Mouse (Mus musculus) hindbrain, embryonic 10.5 days (tissue): ENCODE data around the gene 6030458C11Rik. TPM values are rescaled to one million over a fixed set of nuclear protein-coding genes. Genes with fewer than 3 reads are reported as not detected.
A peak's percentile ranks its signal among the peaks of the same experiment; 100 is the strongest.

Experiments
- DNase-seq: peaks from one replicate; pipeline ENCODE4 v3.0.0-alpha.2; 2017; ENCODE audit warnings: low spot score
- H3K27ac ChIP-seq: fragments of 300-500 bp; sonication (generic); 2 replicates; pipeline ENCODE4 v1.5.1; 2016; ENCODE audit warnings: mild to moderate bottlenecking, moderate library complexity
- H3K27me3 ChIP-seq: fragments of 300-500 bp; sonication (generic); 2 replicates; pipeline ENCODE4 v1.6.1; 2016; ENCODE audit warnings: mild to moderate bottlenecking; ENCODE audit not compliant: poor library complexity, insufficient read depth, severe bottlenecking
- H3K36me3 ChIP-seq: fragments of 300-500 bp; sonication (generic); 2 replicates; pipeline ENCODE4 v1.6.1; 2016; ENCODE audit warnings: mild to moderate bottlenecking, moderate library complexity
- H3K4me1 ChIP-seq: fragments of 300-500 bp; sonication (generic); replicated peaks from 2 replicates; pipeline ENCODE4 v1.6.1; 2016; ENCODE audit warnings: mild to moderate bottlenecking
- H3K4me3 ChIP-seq: fragments of 300-500 bp; sonication (generic); 2 replicates; pipeline ENCODE4 v1.5.1; 2016; ENCODE audit warnings: mild to moderate bottlenecking, moderate library complexity
- H3K9me3 ChIP-seq: fragments of 300-500 bp; sonication (generic); 2 replicates; pipeline ENCODE4 v1.6.1; 2016; ENCODE audit warnings: mild to moderate bottlenecking, moderate library complexity
- WGBS: fragments of 180-500 bp; shearing (Covaris S2); methylation state at CpG from one replicate; pipeline ENCODE4 v1.1.7; 2016; 5-methylcytosine and 5-hydroxymethylcytosine counted together
- polyA plus RNA-seq: library from polyadenylated mRNA; unstranded; fragments of >200 nt; fragmentation: Nextera tagmentation; extraction: Ambion mirVana; gene quantifications from 2 replicates; pipeline ENCODE4 v1.2.1, GENCODE M21; 2016

Gene 6030458C11Rik
- polyA plus RNA-seq, 1 experiment from 2014 or later: 39.7 TPM

GRCm38 (mm10) chr15:12766848-12767247 is 57.6 kb downstream of the 6030458C11Rik start:
- Histone ChIP-seq H3K4me3 (no peak overlapping the region), H3K36me3 (no peaks in the 10 kb centered on the region), H3K27ac (no peak overlapping the region), H3K27me3 (no peaks in the 10 kb centered on the region), H3K4me1 (peaks cover 23% of the 10 kb centered on the region), H3K9me3 (no peaks in the 10 kb centered on the region)
- DNase-seq: no peak
- WGBS: 92% methylated on average over 4 of the region's 4 CpGs

DNA sequence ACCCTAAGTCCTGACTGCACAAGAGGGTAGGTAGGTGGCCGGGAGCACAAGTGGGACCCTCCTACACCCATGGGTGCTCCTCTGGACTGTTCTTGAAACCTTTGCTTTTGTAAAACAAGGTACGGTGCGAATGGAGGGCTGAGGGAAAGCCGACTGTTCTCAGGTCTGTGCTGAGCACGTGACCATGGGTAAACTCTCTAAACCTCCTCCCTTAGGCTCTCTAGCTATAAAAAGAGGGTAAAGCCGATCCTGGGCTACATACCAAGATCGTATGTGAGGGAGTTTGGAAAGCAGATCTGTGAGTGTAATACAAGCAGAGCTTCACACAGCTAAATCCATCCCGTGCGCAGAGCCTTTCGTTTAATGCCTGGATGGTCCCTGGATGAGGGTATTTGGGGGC is 61.3 kb downstream of the 6030458C11Rik start:
- WGBS: 74% methylated on average over 10 of the region's 10 CpGs
- Histone ChIP-seq H3K9me3 (no peaks in the 10 kb centered on the region), H3K27me3 (no peaks in the 10 kb centered on the region), H3K4me1 (peaks cover 23% of the 10 kb centered on the region), H3K36me3 (no peaks in the 10 kb centered on the region), H3K27ac (peak overlapping the region; percentile 29; the same call in 1 of the 2 replicates), H3K4me3 (no peak overlapping the region)
- no peak for DNase-seq

DNA sequence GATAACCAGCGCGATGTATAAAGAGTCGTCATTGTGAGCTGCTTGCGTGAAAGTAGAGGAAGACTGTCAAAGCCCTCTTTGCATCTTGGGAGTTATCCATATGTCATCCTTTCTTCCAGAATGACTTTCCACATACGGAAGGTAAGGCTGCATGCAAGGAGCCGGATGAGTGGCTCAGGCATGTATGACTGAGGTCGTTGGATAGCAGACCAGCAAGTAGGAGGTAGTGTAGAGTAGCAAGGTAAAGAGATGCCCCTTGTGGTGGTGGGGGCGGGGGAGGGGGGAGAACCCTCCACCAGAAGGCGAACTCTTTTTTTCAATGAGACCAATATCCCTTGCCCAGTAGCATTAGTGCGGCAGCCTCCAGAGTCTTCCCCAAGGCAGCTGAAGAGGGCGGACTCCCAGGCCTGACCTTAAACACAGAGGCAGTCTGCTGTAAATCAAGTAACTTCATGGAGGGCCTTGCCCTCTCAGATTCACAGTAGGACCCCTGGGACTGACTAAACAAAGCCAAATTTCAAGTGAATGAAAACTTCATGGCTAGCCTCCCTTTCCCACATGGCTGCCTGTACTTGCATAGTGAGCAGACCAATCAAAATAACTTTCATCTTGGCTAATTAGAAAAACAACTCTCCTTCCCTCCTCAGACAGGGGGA is 62.1 kb downstream of the 6030458C11Rik start:
- DNase-seq: no peak
- H3K9me3 ChIP-seq: no peaks in the 10 kb centered on the region
- WGBS: 67% methylated on average over 11 of the region's 11 CpGs

DNA sequence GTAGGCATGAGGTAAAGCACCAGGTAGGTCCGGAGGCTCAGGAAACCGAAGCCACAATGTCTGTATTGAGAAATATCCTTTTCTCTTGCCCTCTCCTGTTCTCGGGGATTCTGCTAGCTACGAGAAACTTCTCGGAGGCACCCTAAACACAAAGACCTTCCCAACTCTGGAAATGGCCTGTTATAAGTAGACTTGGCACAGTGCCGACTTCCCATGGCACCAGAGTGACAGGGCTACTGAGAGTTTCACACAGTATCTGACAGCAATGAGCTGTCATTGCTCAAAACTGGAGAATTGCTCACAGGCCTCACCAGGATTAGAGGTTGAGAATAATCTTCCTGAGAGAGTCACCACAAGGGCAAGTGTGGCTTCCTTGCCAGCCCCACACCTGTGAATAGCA is 63.7 kb downstream of the 6030458C11Rik start:
- Histone ChIP-seq H3K27ac (no peak overlapping the region), H3K9me3 (no peaks in the 10 kb centered on the region), H3K4me3 (no peak overlapping the region), H3K36me3 (no peaks in the 10 kb centered on the region), H3K27me3 (no peaks in the 10 kb centered on the region), H3K4me1 (peaks cover 23% of the 10 kb centered on the region)
- DNase-seq: no peak
- WGBS: 89% methylated on average over 6 of the region's 6 CpGs

More for the DNA sequence above, 62.1 kb downstream of the 6030458C11Rik start:
- peaks cover 23% of the 10 kb centered on the region for H3K4me1 ChIP-seq
- H3K27me3 ChIP-seq: no peaks in the 10 kb centered on the region
- no peaks in the 10 kb centered on the region for H3K36me3 ChIP-seq
- no peak overlapping the region for H3K27ac ChIP-seq
- H3K4me3 ChIP-seq: no peak overlapping the region

DNA sequence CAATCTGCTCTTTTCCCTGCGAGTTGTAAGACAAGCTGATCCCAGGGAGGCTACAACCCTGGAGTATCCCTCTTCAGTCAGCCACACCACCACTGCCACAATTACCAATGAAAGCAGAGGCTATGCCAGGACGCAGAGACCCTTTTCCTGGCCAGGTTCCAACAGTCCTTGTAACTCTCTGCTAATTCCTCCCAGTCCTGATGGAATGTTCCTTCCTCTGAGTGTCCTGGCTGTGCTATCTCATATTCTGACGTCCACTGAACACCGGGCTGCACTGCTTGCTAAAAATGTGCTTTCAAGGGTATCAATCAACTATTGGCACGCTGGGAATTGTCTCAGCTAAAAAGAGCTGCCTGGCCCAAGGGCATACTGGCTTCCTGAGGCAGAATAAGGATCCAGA is 66.0 kb downstream of the 6030458C11Rik start:
- Histone ChIP-seq H3K36me3 (no peaks in the 10 kb centered on the region), H3K4me1 (peaks cover 15% of the 10 kb centered on the region), H3K27me3 (no peaks in the 10 kb centered on the region), H3K4me3 (no peak overlapping the region), H3K27ac (no peak overlapping the region), H3K9me3 (no peaks in the 10 kb centered on the region)
- WGBS: 73% methylated on average over 5 of the region's 5 CpGs
- DNase-seq: no peak

Other genes starting within 250 kb of the 6030458C11Rik start
- 4.0 and 4.9 TPM in 2 replicates for gene Pdzd2, start 84.7 kb downstream of the 6030458C11Rik start, polyA plus RNA-seq
- 66.8 and 72.1 TPM in 2 replicates for gene Drosha, start 166 bp upstream of the 6030458C11Rik start, polyA plus RNA-seq